ENCODE assay signal across 9 mouse cellular contexts in genomic region chr11:81634360-81635350, GRCm38 (mm10).
DNase-seq lines count a peak whose midpoint lies in the region; ATAC-seq lines count a peak whose summit lies in the region.
"Had no signal": no experiment of that assay in that cellular context is flagged by ENCODE, and none has a peak within 500 bp of the region (broad histone marks: within the 10 kb centered on the region; RNA-seq: fewer than 3 reads in every experiment).

No protein-coding gene starts in this region.

- intact Hi-C loops in heart, postnatal 36 days (cut with DNase I) = loop anchor here (5.0 to 10.0 kb wide), 3 partner anchors 130 to 543 kb away; no protein-coding TSS in a partner anchor

- no peaks in the 10 kb centered on the region for H3K9me3 ChIP-seq in kidney, embryonic 16.5 days (ENCODE audit: low read length)
- H3K9me3 ChIP-seq in limb, embryonic 10.5 days (replicated peaks) = no peaks in the 10 kb centered on the region
- H3K9me3 ChIP-seq in neural tube, embryonic 14.5 days (ENCODE audit: control insufficient read depth, low read length) = no peaks in the 10 kb centered on the region
- H3K9me3 ChIP-seq: liver, embryonic 15.5 days had no signal

- ATAC-seq in kidney, embryonic 16.5 days (ENCODE audit: low FRiP score, low TSS enrichment) = no peak
- ATAC-seq in neural tube, embryonic 14.5 days (ENCODE audit: low read depth) = no peak
- no peak for ATAC-seq in megakaryocyte-erythroid progenitor cell, adult 5-6 weeks (replicated peaks; ENCODE audit: low FRiP score, low TSS enrichment, poor library complexity, severe bottlenecking)

- no peaks in the 10 kb centered on the region for H3K4me1 ChIP-seq in kidney, embryonic 16.5 days (ENCODE audit: insufficient read depth, low read length)
- no peaks in the 10 kb centered on the region for H3K4me1 ChIP-seq in limb, embryonic 10.5 days
- no peaks in the 10 kb centered on the region for H3K4me1 ChIP-seq in neural tube, embryonic 14.5 days (ENCODE audit: control insufficient read depth, insufficient read depth, low read length)
- H3K4me1 ChIP-seq: liver, embryonic 15.5 days had no signal

- H3K4me3 ChIP-seq in kidney, embryonic 16.5 days (ENCODE audit: low read length) = no peak overlapping the region
- no peak overlapping the region for H3K4me3 ChIP-seq in limb, embryonic 10.5 days
- H3K4me3 ChIP-seq in neural tube, embryonic 14.5 days (ENCODE audit: low read depth, low read length) = no peak overlapping the region
- H3K4me3 ChIP-seq: liver, embryonic 15.5 days had no signal

- H3K27me3 ChIP-seq in kidney, embryonic 16.5 days (ENCODE audit: insufficient read depth, low read length) = no peaks in the 10 kb centered on the region
- H3K27me3 ChIP-seq in limb, embryonic 10.5 days (ENCODE audit: low read depth, poor library complexity, severe bottlenecking) = no peaks in the 10 kb centered on the region
- no peaks in the 10 kb centered on the region for H3K27me3 ChIP-seq in neural tube, embryonic 14.5 days (ENCODE audit: control insufficient read depth, insufficient read depth, low read length)
- H3K27me3 ChIP-seq: liver, embryonic 15.5 days had no signal

- 59% methylated on average over 25 of the region's 25 CpGs for WGBS in kidney, embryonic 16.5 days
- WGBS in limb, embryonic 10.5 days = 63% methylated on average over 25 of the region's 25 CpGs
- 47% methylated on average over 25 of the region's 25 CpGs for WGBS in neural tube, embryonic 14.5 days

- H3K27ac ChIP-seq in kidney, embryonic 16.5 days (ENCODE audit: low read length) = no peak overlapping the region
- no peak overlapping the region for H3K27ac ChIP-seq in limb, embryonic 10.5 days
- H3K27ac ChIP-seq in neural tube, embryonic 14.5 days (ENCODE audit: low read depth, low read length) = no peak overlapping the region
- H3K27ac ChIP-seq: liver, embryonic 15.5 days had no signal

- no peak overlapping the region for H3K9ac ChIP-seq in kidney, embryonic 16.5 days (replicated peaks; ENCODE audit: low read length)
- H3K9ac ChIP-seq in neural tube, embryonic 14.5 days (replicated peaks; ENCODE audit: low read depth, low read length) = no peak overlapping the region; the same call in 1 of the 2 replicates
- H3K9ac ChIP-seq: liver, embryonic 15.5 days had no signal

- DNase-seq in kidney, adult 8-10 months = peak; percentile 13 to 22
- DNase-seq in ZHBTc4 (ENCODE audit: low read depth, low spot score) = peak; percentile 55
- DNase-seq in cerebellum, postnatal 4 days (ENCODE audit: low spot score in 2 of 2) = peak; percentile 37 to 65
- peak; percentile 37 to 39 for DNase-seq in heart, postnatal 36 days
- peak; percentile 58 for DNase-seq in limb, embryonic 10.5 days (ENCODE audit: low spot score)

- H3K4me2 ChIP-seq in kidney, embryonic 16.5 days (replicated peaks; ENCODE audit: low read depth, low read length) = no peak overlapping the region
- H3K4me2 ChIP-seq in neural tube, embryonic 14.5 days (ENCODE audit: low read depth, low read length) = peak overlapping the region; percentile 26; the same call in 1 of the 2 replicates
- H3K4me2 ChIP-seq: liver, embryonic 15.5 days had no signal

- no peaks in the 10 kb centered on the region for H3K36me3 ChIP-seq in kidney, embryonic 16.5 days (ENCODE audit: insufficient read depth, low read length)
- no peaks in the 10 kb centered on the region for H3K36me3 ChIP-seq in limb, embryonic 10.5 days
- H3K36me3 ChIP-seq in neural tube, embryonic 14.5 days (ENCODE audit: control insufficient read depth, insufficient read depth, low read length) = no peaks in the 10 kb centered on the region
- H3K36me3 ChIP-seq: liver, embryonic 15.5 days had no signal
